Mouse (Mus musculus): ENCODE measurements around the gene Ripor2. TPM values are rescaled to one million over a fixed set of nuclear protein-coding genes. Genes with fewer than 3 reads are reported as not detected.

Ripor2 gene
- polyA plus RNA-seq, 1 experiment, result 6.0 TPM

- no peaks in the 10 kb centered on the region for H3K4me1 ChIP-seq (ENCODE audit: control insufficient read depth, insufficient read depth, low read length)
- TF ChIP-seq POLR2A (IDR thresholded peaks at IDR 0.05; ENCODE audit: low read depth, low read length), result no peak
- H3K27ac ChIP-seq (ENCODE audit: insufficient read depth, low read length), result no peak overlapping the region
- peak overlapping the region; percentile 65 for H3K4me3 ChIP-seq (ENCODE audit: insufficient read depth, low read length)
These were observed 57.5 kb downstream of the Ripor2 start for GRCm38 (mm10) chr13:24639215-24640165.

DNA sequence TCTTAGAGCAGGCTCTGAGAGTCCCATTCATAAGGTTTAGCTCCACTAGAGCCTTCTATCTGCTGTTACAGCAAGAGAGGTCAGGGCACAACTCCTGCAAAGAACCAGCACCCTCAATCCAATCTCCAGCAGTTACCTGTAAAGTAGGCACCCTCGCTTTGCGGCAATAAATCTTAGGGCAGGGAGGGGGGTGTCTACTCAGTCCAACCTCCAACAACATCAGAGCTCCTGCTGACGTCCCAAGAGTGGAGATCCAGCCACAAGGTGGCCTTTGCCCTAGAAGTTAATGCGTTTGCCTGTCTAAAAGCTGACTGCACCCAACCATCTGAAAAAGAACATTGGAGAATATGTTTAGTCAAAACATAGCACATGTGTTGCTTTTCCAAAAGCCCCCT is 58.2 kb downstream of the Ripor2 start:
- TF ChIP-seq CTCF (IDR thresholded peaks at IDR 0.05; ENCODE audit: borderline replicate concordance, insufficient read depth, low read length), result no peak
- no peak for TF ChIP-seq POLR2A (IDR thresholded peaks at IDR 0.05; ENCODE audit: low read depth, low read length)
- Histone ChIP-seq H3K4me1 (ENCODE audit: control insufficient read depth, insufficient read depth, low read length) (no peaks in the 10 kb centered on the region), H3K4me3 (ENCODE audit: insufficient read depth, low read length) (no peak overlapping the region), H3K27ac (ENCODE audit: insufficient read depth, low read length) (no peak overlapping the region)

- H3K4me1 ChIP-seq (ENCODE audit: control insufficient read depth, insufficient read depth, low read length), result no peaks in the 10 kb centered on the region; the same call in 1 of the 2 replicates
- no peak overlapping the region for H3K27ac ChIP-seq (ENCODE audit: insufficient read depth, low read length)
- H3K4me3 ChIP-seq (ENCODE audit: insufficient read depth, low read length), result no peak overlapping the region
- TF ChIP-seq CTCF (IDR thresholded peaks at IDR 0.05; ENCODE audit: borderline replicate concordance, insufficient read depth, low read length) (no peak), POLR2A (IDR thresholded peaks at IDR 0.05; ENCODE audit: low read depth, low read length) (no peak)
These were observed 58.9 kb downstream of the Ripor2 start for GRCm38 (mm10) chr13:24640836-24641385.

DNA sequence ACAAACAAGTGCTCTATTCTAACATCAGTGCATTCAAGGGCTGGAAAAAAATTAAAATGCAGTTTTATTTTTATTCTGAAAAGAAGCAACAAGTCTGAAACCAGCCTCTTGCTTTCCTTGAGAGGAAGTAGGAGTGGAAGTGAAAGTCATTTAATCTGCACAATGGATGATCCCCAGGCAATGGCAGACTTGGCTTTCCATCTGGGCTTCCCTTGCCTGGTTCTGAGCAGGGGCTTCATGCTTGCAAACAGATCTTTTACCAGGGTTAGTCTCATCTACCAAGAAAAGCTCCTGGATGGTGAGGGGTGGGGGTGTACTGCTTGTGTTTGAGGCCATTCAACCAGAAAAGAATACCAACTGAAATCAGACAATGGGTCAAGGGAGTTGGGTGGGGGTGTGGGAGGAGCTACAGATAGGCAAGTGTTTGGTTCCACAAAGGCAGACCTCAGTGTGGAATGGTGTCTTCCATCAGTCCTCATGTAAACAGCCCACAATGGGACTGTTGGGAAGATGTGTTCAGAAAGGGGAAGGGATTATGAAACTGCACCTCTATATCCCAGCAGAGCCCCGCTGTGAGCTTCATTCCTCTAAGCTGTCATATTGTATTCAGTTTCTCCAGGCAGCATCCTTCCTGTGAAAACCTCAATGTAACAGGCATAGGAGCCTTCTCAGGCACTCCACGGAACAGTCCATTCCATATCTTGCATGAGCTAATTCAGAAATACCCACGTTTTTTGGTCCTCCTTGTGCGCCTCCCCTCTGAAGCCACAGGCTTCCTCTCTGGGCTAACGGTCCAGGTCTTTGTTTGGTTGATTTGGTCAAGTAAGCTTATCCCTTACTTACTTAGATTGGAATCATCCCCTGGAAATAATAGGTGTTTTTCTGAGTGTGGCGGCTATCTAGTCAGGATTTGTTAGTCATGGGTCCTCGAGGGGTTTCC is 59.8 kb downstream of the Ripor2 start:
- Histone ChIP-seq H3K27ac (ENCODE audit: insufficient read depth, low read length) (no peak overlapping the region), H3K4me3 (ENCODE audit: insufficient read depth, low read length) (no peak overlapping the region)
- TF ChIP-seq CTCF (IDR thresholded peaks at IDR 0.05; ENCODE audit: borderline replicate concordance, insufficient read depth, low read length), result no peak
- no peak for TF ChIP-seq POLR2A (IDR thresholded peaks at IDR 0.05; ENCODE audit: low read depth, low read length)

DNA sequence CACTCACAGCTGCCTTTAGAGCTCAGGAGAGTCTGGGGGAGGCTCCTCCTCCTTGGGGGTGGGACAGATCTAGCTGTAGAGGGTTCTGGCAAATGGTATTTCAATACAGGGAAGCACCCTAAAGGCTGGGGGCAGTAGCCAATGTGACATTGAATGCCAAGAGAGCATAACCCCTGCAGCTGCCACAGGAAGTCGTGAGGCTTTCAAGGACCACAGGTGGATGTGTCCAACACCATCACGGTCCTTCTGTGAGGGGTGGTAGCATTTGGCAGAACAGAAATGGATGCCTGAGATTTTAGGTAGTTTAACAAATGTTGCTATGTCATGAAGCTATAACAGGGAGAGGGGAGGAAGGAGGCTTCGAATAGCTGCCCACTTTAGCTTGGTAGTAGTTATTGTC is 63.2 kb downstream of the Ripor2 start:
- TF ChIP-seq POLR2A (IDR thresholded peaks at IDR 0.05; ENCODE audit: low read depth, low read length), result no peak
- TF ChIP-seq CTCF (IDR thresholded peaks at IDR 0.05; ENCODE audit: borderline replicate concordance, insufficient read depth, low read length), result no peak
- Histone ChIP-seq H3K4me3 (ENCODE audit: insufficient read depth, low read length) (no peak overlapping the region), H3K4me1 (ENCODE audit: control insufficient read depth, insufficient read depth, low read length) (peaks cover 12% of the 10 kb centered on the region), H3K27ac (ENCODE audit: insufficient read depth, low read length) (no peak overlapping the region)

More for the DNA sequence above, 59.8 kb downstream of the Ripor2 start:
- H3K4me1 ChIP-seq (ENCODE audit: control insufficient read depth, insufficient read depth, low read length), result peaks cover 6% of the 10 kb centered on the region; the same call in 1 of the 2 replicates

DNA sequence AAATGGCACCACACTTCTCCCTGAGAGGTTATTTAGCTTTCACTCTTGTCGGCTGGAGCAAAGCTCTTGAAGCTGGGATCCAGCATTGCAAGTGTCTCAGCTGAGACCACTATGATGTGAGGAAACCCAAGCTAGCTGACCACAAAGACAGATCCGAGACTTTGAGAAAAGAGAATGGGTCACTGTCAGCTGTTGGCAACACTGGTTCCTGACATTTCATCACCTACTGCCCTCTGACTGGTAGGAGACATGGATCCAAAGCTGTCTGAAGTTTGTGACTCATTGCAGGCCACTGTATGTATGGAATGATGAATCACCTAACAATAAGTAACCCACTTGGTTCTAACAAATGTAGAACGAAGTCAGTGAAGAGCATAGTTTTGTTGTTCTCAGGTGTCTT is 64.3 kb downstream of the Ripor2 start:
- no peak overlapping the region for H3K4me3 ChIP-seq (ENCODE audit: insufficient read depth, low read length)
- H3K27ac ChIP-seq (ENCODE audit: insufficient read depth, low read length), result peak overlapping the region; percentile 37; the same call in 1 of the 2 replicates
- TF ChIP-seq CTCF (IDR thresholded peaks at IDR 0.05; ENCODE audit: borderline replicate concordance, insufficient read depth, low read length) (no peak), POLR2A (IDR thresholded peaks at IDR 0.05; ENCODE audit: low read depth, low read length) (no peak)
- peaks cover 12% of the 10 kb centered on the region for H3K4me1 ChIP-seq (ENCODE audit: control insufficient read depth, insufficient read depth, low read length)

DNA sequence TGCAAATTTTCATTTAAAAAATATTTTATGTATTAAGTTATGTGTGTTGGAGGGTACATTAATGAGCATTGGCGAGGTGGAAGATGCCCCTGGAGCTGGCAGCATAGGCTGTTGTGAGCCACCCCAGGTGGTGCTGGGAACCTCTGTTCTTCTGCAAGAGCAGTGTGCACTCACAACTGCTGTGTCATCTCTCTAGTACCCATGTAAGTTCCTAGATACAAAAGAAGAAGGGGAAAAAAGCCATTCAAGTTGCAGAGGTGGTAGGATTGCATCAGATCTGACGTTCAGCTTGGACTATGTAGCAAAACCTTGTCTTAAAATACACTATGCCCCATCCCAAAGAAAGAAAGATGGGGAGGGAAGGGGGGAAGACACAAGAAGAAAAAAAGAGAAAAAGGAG is 65.5 kb downstream of the Ripor2 start:
- TF ChIP-seq CTCF (IDR thresholded peaks at IDR 0.05; ENCODE audit: borderline replicate concordance, insufficient read depth, low read length) (no peak), POLR2A (IDR thresholded peaks at IDR 0.05; ENCODE audit: low read depth, low read length) (no peak)
- H3K4me3 ChIP-seq (ENCODE audit: insufficient read depth, low read length), result no peak overlapping the region
- H3K27ac ChIP-seq (ENCODE audit: insufficient read depth, low read length), result no peak overlapping the region
- peaks cover 12% of the 10 kb centered on the region for H3K4me1 ChIP-seq (ENCODE audit: control insufficient read depth, insufficient read depth, low read length)

GRCm38 (mm10) chr13:24648027-24648426 is 66.0 kb downstream of the Ripor2 start:
- peak overlapping the region; percentile 38; the same call in 1 of the 2 replicates for H3K27ac ChIP-seq (ENCODE audit: insufficient read depth, low read length)
- no peak for TF ChIP-seq POLR2A (IDR thresholded peaks at IDR 0.05; ENCODE audit: low read depth, low read length)
- TF ChIP-seq CTCF (IDR thresholded peaks at IDR 0.05; ENCODE audit: borderline replicate concordance, insufficient read depth, low read length), result no peak
- H3K4me3 ChIP-seq (ENCODE audit: insufficient read depth, low read length), result no peak overlapping the region
- H3K4me1 ChIP-seq (ENCODE audit: control insufficient read depth, insufficient read depth, low read length), result peaks cover 12% of the 10 kb centered on the region

GRCm38 (mm10) chr13:24648668-24649067 is 66.7 kb downstream of the Ripor2 start:
- H3K4me3 ChIP-seq (ENCODE audit: insufficient read depth, low read length), result no peak overlapping the region
- H3K27ac ChIP-seq (ENCODE audit: insufficient read depth, low read length), result peak overlapping the region; percentile 38; the same call in 1 of the 2 replicates

More at GRCm38 (mm10) chr13:24648668-24649067, 66.7 kb downstream of the Ripor2 start:
- peaks cover 12% of the 10 kb centered on the region for H3K4me1 ChIP-seq (ENCODE audit: control insufficient read depth, insufficient read depth, low read length)
- TF ChIP-seq CTCF (IDR thresholded peaks at IDR 0.05; ENCODE audit: borderline replicate concordance, insufficient read depth, low read length), result no peak

All from embryonic fibroblast, embryonic 13.5 days (primary cell).